Mouse (Mus musculus) kidney, adult 2 months (tissue): ENCODE measurements around the gene Myoz1.

Experiments used
- CTCF ChIP-seq: fragments of 200-500 bp; conservative IDR thresholded peaks from 2 replicates; pipeline ENCODE4 v1.5.1; 2011; ENCODE audit warnings: low read depth, mild to moderate bottlenecking, control low read depth, low read length, moderate library complexity, mixed read lengths; ENCODE audit not compliant: insufficient read depth, insufficient read length
- POLR2A ChIP-seq: fragments of 200-500 bp; IDR thresholded peaks from one replicate; pipeline ENCODE4 v1.6.1; 2011; ENCODE audit warnings: low read depth, low read length, control low read depth

- TF ChIP-seq POLR2A = no peak
- no peak for TF ChIP-seq CTCF
Observed at GRCm38 (mm10) chr14:20610146-20610545, 46.2 kb downstream of the Myoz1 start.
